Mouse (Mus musculus): ENCODE results near the gene Brd7.

- TF ChIP-seq CTCF (conservative IDR thresholded peaks at IDR 0.05; ENCODE audit: low read length) (no peak), POU5F1 (IDR thresholded peaks at IDR 0.05; ENCODE audit: borderline replicate concordance, low read length) (no peak), NANOG (IDR thresholded peaks at IDR 0.05; ENCODE audit: borderline replicate concordance, low read length) (no peak)
These were observed 36.1 kb upstream of the Brd7 start for GRCm38 (mm10) chr8:88398060-88398459.
